Mouse (Mus musculus) B cell, adult 2 months (primary cell): ENCODE results near the gene Cacng8.

Experiments
- DNase-seq, 2 experiments: peaks; one replicate each; pipeline ENCODE4 v3.0.0; 2022

Gene Cacng8

GRCm38 (mm10) chr7:3439984-3440383 lies 49.5 kb downstream of the Cacng8 start:
- DNase-seq: no peak

GRCm38 (mm10) chr7:3440526-3440925 lies 50.0 kb downstream of the Cacng8 start:
- DNase-seq: no peak

GRCm38 (mm10) chr7:3442476-3443062 lies 52.1 kb downstream of the Cacng8 start:
- peak; percentile 52 to 58 for DNase-seq

GRCm38 (mm10) chr7:3444678-3445077 lies 54.2 kb downstream of the Cacng8 start:
- DNase-seq: no peak

DNA sequence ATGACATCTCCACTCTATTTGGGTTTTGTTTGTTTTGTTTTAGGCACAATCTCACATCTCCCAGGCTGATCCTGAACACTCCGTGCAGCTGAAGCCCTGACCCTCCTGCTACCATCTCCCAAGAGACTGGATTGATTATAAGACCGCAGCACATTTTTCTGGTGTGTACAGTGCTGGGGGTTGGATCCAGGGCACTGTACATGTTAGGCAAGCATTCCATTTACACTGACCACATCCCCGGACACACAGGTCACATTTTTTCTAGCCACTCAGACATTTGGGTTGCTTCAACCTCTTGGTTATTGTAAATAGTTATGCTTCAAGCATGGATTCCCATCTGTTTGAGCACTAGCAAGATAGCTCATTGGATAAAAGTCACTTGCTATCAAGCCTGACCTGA lies 56.1 kb downstream of the Cacng8 start:
- no peak for DNase-seq

DNA sequence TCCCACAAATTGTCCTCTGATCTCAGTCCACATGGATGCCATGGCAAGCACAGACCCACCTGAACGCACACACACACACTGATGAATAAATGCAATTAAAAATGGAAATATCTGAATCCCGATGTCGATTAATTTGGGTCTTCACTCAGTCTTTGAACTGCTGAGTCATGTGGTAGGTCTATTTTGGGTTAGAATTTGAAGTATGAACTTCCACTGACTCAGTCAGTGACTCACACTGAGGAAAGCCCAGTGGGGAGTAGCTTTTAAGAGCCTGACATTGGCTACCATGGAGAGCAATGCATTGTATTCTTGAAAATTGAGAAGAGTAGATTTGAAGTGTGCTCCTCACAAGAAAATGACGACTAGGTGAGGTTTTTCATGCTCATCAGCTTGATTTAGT lies 56.5 kb downstream of the Cacng8 start:
- no peak for DNase-seq

DNA sequence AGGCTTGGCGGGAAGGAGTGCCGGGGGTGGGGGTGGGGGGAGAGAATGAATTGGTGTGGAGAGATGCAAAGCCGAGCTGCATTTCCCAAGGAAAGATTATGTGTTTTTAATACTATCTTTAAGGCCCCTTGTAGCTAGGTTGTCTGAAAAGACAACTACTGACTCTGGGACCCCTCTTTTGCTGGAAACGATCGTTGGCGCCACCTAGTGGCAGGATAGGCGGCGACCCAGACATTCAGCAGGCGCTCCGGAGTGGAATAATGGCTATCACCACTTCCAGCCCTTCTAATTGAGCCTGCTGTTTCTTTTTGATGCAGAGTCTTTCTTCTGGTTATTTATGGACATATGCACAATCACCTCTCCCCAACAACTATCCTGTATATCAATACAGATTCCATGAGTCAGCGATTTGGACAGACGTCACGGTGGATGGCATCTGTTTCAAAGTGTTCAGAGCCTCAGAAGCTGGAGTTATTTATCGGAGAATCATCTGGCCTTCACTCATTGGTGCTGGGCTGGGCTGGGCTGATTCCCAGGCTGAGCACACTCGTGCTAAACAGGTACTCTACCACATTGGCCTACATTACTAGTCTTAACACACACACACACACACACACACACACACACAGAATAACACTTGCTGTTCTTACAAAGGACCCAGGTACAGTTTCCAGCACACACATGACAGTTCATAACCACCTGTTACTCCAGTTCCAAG lies 58.4 kb downstream of the Cacng8 start:
- DNase-seq: peak; percentile 81 to 82

GRCm38 (mm10) chr7:3450671-3451070 lies 60.2 kb downstream of the Cacng8 start:
- no peak for DNase-seq

GRCm38 (mm10) chr7:3451161-3451560 lies 60.7 kb downstream of the Cacng8 start:
- no peak for DNase-seq

- DNase-seq: no peak
These were observed 62.5 kb downstream of the Cacng8 start for GRCm38 (mm10) chr7:3452821-3453485.

DNA sequence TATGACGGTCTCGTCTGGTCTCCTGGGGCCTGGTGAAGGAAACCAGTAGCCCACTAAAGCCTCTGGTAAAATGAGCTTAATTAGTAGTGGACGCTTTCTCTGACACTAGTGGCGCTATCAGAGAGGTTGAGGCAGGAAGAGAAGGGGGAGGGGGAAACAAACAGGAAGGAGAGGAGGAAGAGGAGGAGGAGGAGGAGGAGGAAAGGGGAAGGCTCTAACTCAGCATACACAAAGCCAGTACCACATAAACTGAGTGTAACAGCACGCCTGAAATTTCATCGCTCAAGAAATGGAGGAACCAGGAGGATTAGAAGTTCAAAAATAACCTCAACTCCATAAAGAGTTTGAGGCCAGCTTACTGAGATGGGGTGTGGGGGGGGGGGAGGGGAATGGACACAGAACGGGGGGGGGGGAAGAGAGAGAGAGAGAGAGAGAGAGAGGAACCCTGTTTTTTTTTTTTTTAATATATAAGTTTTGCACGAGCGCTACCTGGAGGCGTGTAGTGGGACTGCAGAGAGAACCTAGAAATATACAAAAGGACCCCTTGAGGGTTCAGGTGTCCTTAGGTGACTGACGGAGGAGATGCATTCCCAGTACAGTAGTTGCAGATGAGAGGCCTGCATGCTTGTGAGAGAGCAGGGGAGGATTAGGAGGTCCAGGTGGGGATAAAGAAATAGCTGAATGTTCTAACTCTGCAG lies 63.2 kb downstream of the Cacng8 start:
- DNase-seq: no peak

DNA sequence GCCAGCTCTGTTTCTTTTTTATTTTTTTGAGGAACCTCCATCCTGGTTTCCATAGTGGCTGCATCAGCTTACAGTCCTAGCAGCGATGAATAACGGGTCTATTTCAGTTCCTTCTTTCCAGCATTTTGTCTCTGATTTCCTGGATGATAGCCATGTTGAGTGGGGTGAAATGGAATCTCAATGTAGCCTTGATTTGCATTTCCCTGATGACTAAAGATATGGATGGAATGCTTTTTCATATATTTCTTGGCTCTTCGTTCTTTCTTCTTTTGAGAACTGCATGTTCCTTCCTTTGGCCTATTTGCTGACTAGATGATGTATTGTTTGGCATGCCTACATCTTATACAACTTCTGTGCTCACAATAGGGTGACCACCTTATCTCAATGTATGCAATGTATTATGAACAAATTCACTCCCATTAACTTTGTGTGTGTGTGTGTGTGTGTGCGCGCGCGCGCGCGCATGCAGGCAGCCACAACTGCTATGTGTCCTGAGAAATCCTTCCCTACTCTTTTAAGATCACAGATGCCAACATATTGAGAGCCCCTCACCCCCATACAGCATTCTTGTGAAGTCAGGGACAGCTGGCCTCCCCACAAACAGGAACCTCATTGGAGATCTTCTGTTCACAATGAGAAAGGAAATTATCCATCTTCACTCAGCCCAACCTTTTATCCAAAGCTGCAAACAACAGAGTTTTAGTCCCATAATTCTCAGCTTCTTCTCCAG lies 66.8 kb downstream of the Cacng8 start:
- DNase-seq: no peak

GRCm38 (mm10) chr7:3457841-3458217 lies 67.3 kb downstream of the Cacng8 start:
- DNase-seq: no peak

GRCm38 (mm10) chr7:3460261-3460660 lies 69.8 kb downstream of the Cacng8 start:
- no peak for DNase-seq

DNA sequence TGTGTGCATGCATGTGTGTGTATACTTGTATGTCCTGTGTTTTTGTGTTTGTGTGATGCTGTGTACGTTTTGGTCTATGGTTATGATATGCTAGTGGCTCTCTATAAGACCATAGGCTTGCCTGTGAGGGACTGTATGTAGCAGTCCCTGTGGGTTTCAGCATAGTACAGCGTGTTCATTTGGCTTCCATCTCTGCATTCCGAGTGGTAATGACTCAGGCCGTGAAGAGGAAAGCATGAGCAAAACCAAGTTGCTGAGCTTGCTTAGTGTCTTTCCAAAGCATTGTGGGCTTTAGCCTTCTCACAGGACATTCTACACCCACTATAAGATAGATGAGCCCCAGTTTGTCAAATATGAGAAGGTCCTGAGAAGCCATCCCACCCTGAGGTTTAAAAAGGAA lies 72.8 kb downstream of the Cacng8 start:
- DNase-seq: no peak
